Mouse (Mus musculus): ENCODE measurements around the gene Tmem52. TPM values are rescaled to one million over a fixed set of nuclear protein-coding genes. Genes with fewer than 3 reads are reported as not detected.

Gene Tmem52
- polyA plus RNA-seq, 1 experiment from 2014 or later, result 0.50 TPM

- WGBS (ENCODE audit: insufficient replicate concordance), result 82% methylated on average over 2 of the region's 2 CpGs
Observed at GRCm38 (mm10) chr4:155514810-155515209, 45.9 kb downstream of the Tmem52 start.

GRCm38 (mm10) chr4:155517948-155518517 is 49.1 kb downstream of the Tmem52 start:
- Histone ChIP-seq H3K9ac (no peak overlapping the region), H3K4me2 (no peak overlapping the region), H3K9me3 (replicated peaks) (no peaks in the 10 kb centered on the region), H3K4me3 (replicated peaks) (no peak overlapping the region), H3K27ac (replicated peaks) (no peak overlapping the region), H3K27me3 (no peaks in the 10 kb centered on the region), H3K4me1 (replicated peaks) (0 out of 2 replicates have a peak, but pooled peaks cover 2% of the 10 kb centered on the region), H3K36me3 (replicated peaks) (peaks cover 6% of the 10 kb centered on the region; the same call in 1 of the 2 replicates)
- WGBS (ENCODE audit: insufficient replicate concordance), result 71% methylated on average over 7 of the region's 7 CpGs
- no peak for ATAC-seq (ENCODE audit: insufficient read depth)

More at GRCm38 (mm10) chr4:155514810-155515209, 45.9 kb downstream of the Tmem52 start:
- ATAC-seq (ENCODE audit: insufficient read depth), result no peak
- Histone ChIP-seq H3K27ac (replicated peaks) (no peak overlapping the region), H3K4me1 (replicated peaks) (0 out of 2 replicates have a peak, but pooled peaks cover 5% of the 10 kb centered on the region), H3K9ac (no peak overlapping the region), H3K4me2 (no peak overlapping the region), H3K27me3 (no peaks in the 10 kb centered on the region), H3K9me3 (replicated peaks) (no peaks in the 10 kb centered on the region), H3K36me3 (replicated peaks) (peaks cover 3% of the 10 kb centered on the region; the same call in 1 of the 2 replicates), H3K4me3 (replicated peaks) (no peak overlapping the region)

Other genes with a start within 250 kb of the Tmem52 start
- 2.1 and 2.6 TPM in 2 replicates for gene Ski, start 246.5 kb upstream of the Tmem52 start, polyA plus RNA-seq (2015; fragmentation: Nextera tagmentation; extraction: Ambion mirVana)
- gene Faap20, start 219.3 kb upstream of the Tmem52 start, polyA plus RNA-seq (2015; fragmentation: Nextera tagmentation; extraction: Ambion mirVana), result 18.2 and 19.7 TPM in 2 replicates
- gene Prkcz, start 107.8 kb upstream of the Tmem52 start, polyA plus RNA-seq (2015; fragmentation: Nextera tagmentation; extraction: Ambion mirVana), result 2.4 and 4.3 TPM in 2 replicates
- gene Gabrd, start 71.0 kb upstream of the Tmem52 start, polyA plus RNA-seq (2015; fragmentation: Nextera tagmentation; extraction: Ambion mirVana), result not detected in 2 replicates
- gene Cfap74, start 59.9 kb upstream of the Tmem52 start, polyA plus RNA-seq (2015; fragmentation: Nextera tagmentation; extraction: Ambion mirVana), result 0.07 and 0.14 TPM in 2 replicates
- gene Gnb1, start 22.2 kb downstream of the Tmem52 start, polyA plus RNA-seq (2015; fragmentation: Nextera tagmentation; extraction: Ambion mirVana), result 100 and 106 TPM in 2 replicates
- 46.9 and 51.4 TPM in 2 replicates for gene Nadk, start 93.3 kb downstream of the Tmem52 start, polyA plus RNA-seq (2015; fragmentation: Nextera tagmentation; extraction: Ambion mirVana)
- 5.4 and 5.9 TPM in 2 replicates for gene Slc35e2, start 132.3 kb downstream of the Tmem52 start, polyA plus RNA-seq (2015; fragmentation: Nextera tagmentation; extraction: Ambion mirVana)
- gene Cdk11b, start 155.7 kb downstream of the Tmem52 start, polyA plus RNA-seq (2015; fragmentation: Nextera tagmentation; extraction: Ambion mirVana), result 18.6 and 19.9 TPM in 2 replicates
- not detected in 2 replicates for gene Gm10563, start 176.3 kb downstream of the Tmem52 start, polyA plus RNA-seq (2015; fragmentation: Nextera tagmentation; extraction: Ambion mirVana)
- 4.9 TPM in 2 replicates for gene Mmp23, start 184.3 kb downstream of the Tmem52 start, polyA plus RNA-seq (2015; fragmentation: Nextera tagmentation; extraction: Ambion mirVana)
- 3.8 and 5.2 TPM in 2 replicates for gene Mib2, start 200.1 kb downstream of the Tmem52 start, polyA plus RNA-seq (2015; fragmentation: Nextera tagmentation; extraction: Ambion mirVana)
- 0.24 and 0.48 TPM in 2 replicates for gene Fndc10, start 225.2 kb downstream of the Tmem52 start, polyA plus RNA-seq (2015; fragmentation: Nextera tagmentation; extraction: Ambion mirVana)
- gene Ssu72, start 235.7 kb downstream of the Tmem52 start, polyA plus RNA-seq (2015; fragmentation: Nextera tagmentation; extraction: Ambion mirVana), result 52.0 and 52.4 TPM in 2 replicates